Mouse (Mus musculus): ENCODE data around the gene Slc4a1ap. TPM values are rescaled to one million over a fixed set of nuclear protein-coding genes. Genes with fewer than 3 reads are reported as not detected.

The Slc4a1ap gene
- 10 to 100 TPM; 23.6 to 26.1 TPM for total RNA-seq (2023)

DNA sequence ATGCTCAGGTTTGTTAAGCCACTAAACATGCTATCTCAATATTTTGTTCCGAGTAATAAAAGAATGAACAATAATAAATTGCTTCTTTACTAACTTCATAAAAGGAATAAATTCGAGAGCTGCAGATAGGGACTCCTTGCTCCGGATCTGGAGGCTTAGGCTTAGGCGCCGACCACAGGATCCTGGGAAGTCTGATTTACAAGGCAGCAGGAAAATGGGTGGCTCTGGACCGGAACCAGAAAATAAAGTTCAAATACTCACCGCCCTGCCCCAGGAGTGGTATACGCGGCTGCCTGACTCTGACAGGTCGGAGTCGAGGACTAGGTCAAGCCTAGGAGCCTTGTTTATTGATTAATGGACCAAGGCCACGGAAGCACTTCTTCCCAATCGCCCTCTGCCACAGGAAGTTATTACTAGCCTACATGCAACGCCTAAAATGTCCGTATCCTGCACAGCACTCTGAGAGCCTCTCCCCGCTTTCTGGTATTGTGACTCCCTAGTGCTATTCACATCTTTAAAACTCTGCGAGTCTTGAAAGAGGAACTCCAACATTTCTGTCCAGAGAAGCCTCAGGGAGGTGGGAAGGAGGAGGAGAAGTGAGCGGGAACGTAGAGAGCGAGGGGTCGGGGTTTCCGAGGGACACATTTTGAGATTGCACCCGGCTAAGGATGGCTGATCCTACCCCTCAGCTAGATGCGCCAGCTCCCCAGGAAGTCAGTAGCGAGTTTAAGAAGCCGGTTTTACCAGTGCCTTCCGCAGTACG is at the start of gene Slc4a1ap:
Gene Slc4a1ap, plus strand, starts transcription at position 642 of the 763 bp plus-strand sequence.

DNA sequence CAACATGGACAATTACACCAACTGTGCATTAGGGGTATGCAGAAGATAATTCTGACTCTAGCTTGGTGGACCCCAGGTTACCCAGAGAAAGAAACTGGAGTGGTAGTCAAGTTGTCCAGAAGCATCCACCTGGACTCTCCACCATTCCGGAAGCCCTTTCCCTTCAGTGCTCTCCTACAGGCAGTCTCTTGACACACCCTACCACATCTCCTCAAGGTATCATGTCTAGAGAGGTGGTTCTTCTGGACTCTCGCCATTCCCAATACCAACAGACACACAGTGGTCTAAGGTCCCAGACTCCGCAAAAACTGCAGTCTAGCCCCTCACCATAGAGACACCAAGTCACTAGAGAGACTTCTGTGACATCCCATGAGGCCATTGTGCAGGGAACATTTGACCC is 41.4 kb upstream of the Slc4a1ap start, which contains the start of gene 4930548H24Rik:
Gene 4930548H24Rik, plus strand, starts transcription at position 301 of the 400 bp plus-strand sequence.

DNA sequence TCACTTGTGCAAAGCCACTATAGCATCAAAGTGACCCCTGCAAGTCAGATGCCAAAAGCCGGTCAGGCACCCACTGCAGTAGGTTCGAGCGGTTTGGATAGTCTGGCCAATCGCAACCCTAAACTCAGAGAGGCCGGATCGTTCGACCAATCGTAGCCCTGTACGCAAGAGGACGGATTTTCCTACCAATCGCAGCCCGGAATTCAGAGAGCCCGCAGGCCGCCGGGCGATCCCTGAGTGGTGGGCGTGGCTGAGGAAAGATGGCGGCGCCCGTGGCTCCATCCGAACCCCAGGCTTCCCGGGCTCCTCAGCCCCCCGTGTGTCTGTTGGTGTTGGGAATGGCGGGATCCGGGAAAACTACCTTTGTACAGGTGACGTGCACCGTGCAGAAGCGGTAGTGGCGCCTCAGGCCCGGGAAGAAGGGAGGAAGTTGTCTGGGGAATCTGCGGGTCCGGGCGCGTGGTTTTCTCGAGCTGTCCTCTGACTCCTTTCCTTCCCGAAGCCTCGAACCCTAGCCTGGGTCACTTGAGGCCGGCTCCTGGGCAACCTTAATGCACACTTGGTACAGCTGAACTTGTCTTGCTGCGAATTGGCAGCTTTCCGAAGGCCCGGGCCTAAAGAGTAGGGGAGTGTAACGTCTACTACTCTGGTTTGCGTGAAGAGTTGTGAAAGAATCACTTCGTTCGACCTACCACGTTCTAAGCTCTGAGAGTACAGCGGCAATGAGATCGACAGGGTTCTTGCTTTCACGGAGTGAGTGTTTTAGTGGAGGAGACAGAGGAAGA is 32.1 kb upstream of the Slc4a1ap start, which contains the start of gene Gpn1:
Gene Gpn1, plus strand, starts transcription at position 229 of the 785 bp plus-strand sequence.

DNA sequence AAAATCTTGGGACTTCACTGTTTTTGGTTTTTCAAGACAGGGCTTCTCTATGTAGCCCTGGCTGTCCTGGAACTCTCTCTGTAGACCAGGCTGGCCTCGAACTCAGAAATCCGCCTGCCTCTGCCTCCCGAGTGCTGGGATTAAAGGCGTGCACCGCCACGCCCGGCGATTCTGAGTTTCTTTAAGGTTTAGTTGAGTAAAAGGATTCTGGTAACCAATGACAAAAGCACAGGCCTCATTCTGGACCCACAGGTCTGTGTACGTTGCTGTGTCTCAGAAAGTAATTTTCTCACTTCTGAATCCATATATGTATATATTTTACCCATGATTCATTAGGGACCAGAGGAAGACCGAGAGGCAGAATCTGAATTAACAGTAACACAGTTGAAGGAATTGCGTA is 912 bp downstream of the Slc4a1ap start, which contains the start of gene Supt7l:
Gene Supt7l, minus strand, starts transcription at position 101 of the 400 bp plus-strand sequence.

DNA sequence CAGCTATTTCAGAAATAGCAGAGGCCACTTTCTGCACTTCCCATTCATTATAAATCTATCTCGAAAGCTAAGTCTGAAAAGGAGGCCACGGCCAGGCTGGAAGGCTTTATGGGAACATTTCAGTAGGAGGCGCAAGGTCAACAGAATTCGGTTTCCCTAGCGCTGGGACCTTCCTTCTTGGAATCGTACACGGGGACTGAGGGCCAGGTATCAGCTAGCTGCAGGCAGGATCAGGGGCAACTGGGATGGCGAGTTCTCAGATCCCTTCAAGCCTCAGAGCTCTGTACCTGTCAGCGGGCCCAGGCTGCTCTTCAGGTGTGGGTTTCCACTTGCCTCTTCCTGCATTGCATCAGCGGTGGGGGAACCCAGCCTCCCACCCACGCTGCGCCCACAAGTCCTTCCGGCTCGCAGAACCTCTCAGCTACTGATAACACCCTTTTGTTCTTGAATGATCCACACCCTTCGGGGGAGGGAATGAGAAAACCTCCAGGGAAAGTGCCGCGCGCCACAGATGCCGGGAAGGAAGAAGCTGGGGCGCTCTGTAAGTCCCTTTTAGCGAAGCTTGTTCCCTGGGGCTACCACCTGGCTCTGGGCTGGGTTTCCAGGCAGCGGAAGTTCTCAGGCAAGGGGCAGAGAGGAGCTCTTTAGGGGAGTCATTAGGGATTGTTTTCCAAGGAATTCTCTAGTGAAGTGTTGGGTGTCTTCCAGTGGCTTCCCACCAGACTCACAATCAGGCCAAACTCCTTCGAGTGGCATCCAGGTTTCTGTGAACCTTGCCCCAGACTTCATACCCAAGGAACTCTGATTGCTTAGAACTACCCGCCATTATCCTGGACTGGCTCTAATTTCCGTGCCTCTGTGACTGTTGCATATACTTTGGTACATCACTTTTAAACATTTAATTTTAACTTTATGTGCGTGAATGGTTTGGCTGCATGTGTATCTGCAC is 70.0 kb downstream of the Slc4a1ap start, which contains the start of gene Mrpl33:
Gene Mrpl33, plus strand, starts transcription at position 455 of the 949 bp plus-strand sequence.

Other genes with a start within 250 kb of the Slc4a1ap start
- gene Ift172, start 235.9 kb upstream of the Slc4a1ap start, total RNA-seq (2023): 10 to 100 TPM in 1 of 2 experiments, 1 to 10 TPM in 1; 6.3 to 13.2 TPM
- not detected for gene Fndc4, start 230.9 kb upstream of the Slc4a1ap start, total RNA-seq (2023)
- gene Gckr, start 229.6 kb upstream of the Slc4a1ap start, total RNA-seq (2023): not detected
- 10 to 100 TPM; 18.2 to 18.9 TPM for gene Zfp512, start 74.6 kb upstream of the Slc4a1ap start, total RNA-seq (2023)
- gene 4930548H24Rik, start 41.3 kb upstream of the Slc4a1ap start, total RNA-seq (2023): under 1 TPM; 0.28 to 0.79 TPM
- 10 to 100 TPM; 36.3 to 41.1 TPM for gene Gpn1, start 32.3 kb upstream of the Slc4a1ap start, total RNA-seq (2023)
- gene Supt7l, start 812 bp downstream of the Slc4a1ap start, total RNA-seq (2023): 10 to 100 TPM in 1 of 2 experiments, 1 to 10 TPM in 1; 9.6 to 10.5 TPM
- 100 to 1,000 TPM; 355 to 356 TPM for gene Mrpl33, start 69.9 kb downstream of the Slc4a1ap start, total RNA-seq (2023)
- 10 to 100 TPM; 15.2 to 20.0 TPM for gene Rbks, start 170.6 kb downstream of the Slc4a1ap start, total RNA-seq (2023)
- gene Babam2, start 170.7 kb downstream of the Slc4a1ap start, total RNA-seq (2023): 10 to 100 TPM; 48.6 to 59.6 TPM

Data from neutrophil, adult 83 days (primary cell).